Mouse (Mus musculus) embryonic fibroblast, embryonic 13.5 days (primary cell): ENCODE measurements around the gene Cpm.

Experiments
- CTCF ChIP-seq: IDR thresholded peaks from 2 replicates; pipeline ENCODE4 v1.5.1; 2011; ENCODE audit warnings: mild to moderate bottlenecking, control low read depth, low read length, moderate library complexity, borderline replicate concordance; ENCODE audit not compliant: insufficient read depth
- POLR2A ChIP-seq: IDR thresholded peaks from 2 replicates; pipeline ENCODE4 v1.6.1; 2011; ENCODE audit warnings: low read depth, mild to moderate bottlenecking, control low read depth, low read length, moderate library complexity

- TF ChIP-seq CTCF (no peak), POLR2A (no peak)
These were observed 77.1 kb downstream of the Cpm start for GRCm38 (mm10) chr10:117706440-117706839.
